Mouse (Mus musculus) megakaryocyte, embryonic 14.5 days (primary cell): Measurements from ENCODE around the gene B3gnt4.

Experiments
- FLI1 ChIP-seq: IDR thresholded peaks from 2 replicates; pipeline ENCODE4 v1.6.1; 2012; ENCODE audit warnings: low read length, inconsistent platforms, mixed read lengths
- GATA1 ChIP-seq: IDR thresholded peaks from 3 replicates; pipeline ENCODE4 v1.6.1; 2012; ENCODE audit warnings: mixed read lengths, low read length, inconsistent platforms, borderline replicate concordance

DNA sequence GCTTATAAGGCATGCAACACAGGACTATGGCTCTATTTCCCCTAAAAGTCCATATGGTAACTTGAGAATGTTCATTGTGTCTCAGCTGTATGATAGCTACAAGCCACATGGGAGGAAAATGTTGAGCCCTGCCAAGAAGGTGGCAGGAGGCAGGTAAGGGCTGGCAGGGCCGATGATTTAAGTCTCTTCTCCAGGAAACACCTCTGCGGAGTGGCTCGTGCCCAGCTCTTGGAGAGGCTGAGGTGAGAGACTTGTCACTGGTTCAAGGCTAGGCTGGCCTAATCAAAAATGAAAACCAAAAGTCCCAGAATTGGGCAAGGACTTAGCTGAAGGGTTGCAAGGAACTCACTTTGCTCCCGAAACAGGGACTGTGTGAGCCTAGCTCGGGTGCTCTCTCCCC is at the start of gene B3gnt4:
- TF ChIP-seq GATA1 (no peak), FLI1 (no peak)
